Mouse (Mus musculus): ENCODE measurements around the gene Gm45753. TPM values are rescaled to one million over a fixed set of nuclear protein-coding genes. Genes with fewer than 3 reads are reported as not detected.

Gm45753 gene
- total RNA-seq, 2 experiments from 2014 or later, result not detected

GRCm38 (mm10) chr8:45268485-45268884 lies 39.8 kb downstream of the Gm45753 start:
- no peak for TF ChIP-seq CTCF (IDR thresholded peaks at IDR 0.05)
- DNase-seq (ENCODE audit: extremely low spot score in 1 of 2, low spot score in 2 of 2), result no peak
- Histone ChIP-seq H3K4me3 (no peak overlapping the region), H3K27ac (no peak overlapping the region)
- intact Hi-C loops (cut with DNase I), result no loop called here

GRCm38 (mm10) chr8:45267611-45268391 lies 40.5 kb downstream of the Gm45753 start:
- H3K27ac ChIP-seq, result no peak overlapping the region
- intact Hi-C loops (cut with DNase I), result no loop called here

GRCm38 (mm10) chr8:45266993-45267392 lies 41.3 kb downstream of the Gm45753 start:
- no peak for TF ChIP-seq CTCF (IDR thresholded peaks at IDR 0.05)
- no peak for DNase-seq (ENCODE audit: extremely low spot score in 1 of 2, low spot score in 2 of 2)
- H3K27ac ChIP-seq, result no peak overlapping the region
- intact Hi-C loops (cut with DNase I), result no loop called here
- H3K4me3 ChIP-seq, result no peak overlapping the region

More at GRCm38 (mm10) chr8:45267611-45268391, 40.5 kb downstream of the Gm45753 start:
- DNase-seq (ENCODE audit: extremely low spot score in 1 of 2, low spot score in 2 of 2), result no peak
- TF ChIP-seq CTCF (IDR thresholded peaks at IDR 0.05), result no peak
- no peak overlapping the region for H3K4me3 ChIP-seq

GRCm38 (mm10) chr8:45264918-45265317 lies 43.3 kb downstream of the Gm45753 start:
- no peak for TF ChIP-seq CTCF (IDR thresholded peaks at IDR 0.05)
- DNase-seq (ENCODE audit: extremely low spot score in 1 of 2, low spot score in 2 of 2), result no peak
- intact Hi-C loops (cut with DNase I), result no loop called here
- Histone ChIP-seq H3K4me3 (no peak overlapping the region), H3K27ac (no peak overlapping the region)

GRCm38 (mm10) chr8:45262851-45263250 lies 45.4 kb downstream of the Gm45753 start:
- no peak for TF ChIP-seq CTCF (IDR thresholded peaks at IDR 0.05)
- H3K27ac ChIP-seq, result no peak overlapping the region
- H3K4me3 ChIP-seq, result no peak overlapping the region
- no peak for DNase-seq (ENCODE audit: extremely low spot score in 1 of 2, low spot score in 2 of 2)
- intact Hi-C loops (cut with DNase I), result no loop called here

GRCm38 (mm10) chr8:45261920-45262319 lies 46.3 kb downstream of the Gm45753 start, which contains the start of gene F11:
TSS of gene F11 (minus strand) at chr8:45262031.
- TF ChIP-seq CTCF (IDR thresholded peaks at IDR 0.05), result no peak
- H3K27ac ChIP-seq, result no peak within 1 kb of the TSS
- intact Hi-C loops (cut with DNase I), result no loop called here
- DNase-seq (ENCODE audit: extremely low spot score in 1 of 2, low spot score in 2 of 2), result no peak
- H3K4me3 ChIP-seq, result no peak within 1 kb of the TSS

- no peak for TF ChIP-seq CTCF (IDR thresholded peaks at IDR 0.05)
- Histone ChIP-seq H3K27ac (no peak overlapping the region), H3K4me3 (no peak overlapping the region)
- intact Hi-C loops (cut with DNase I), result no loop called here
- DNase-seq (ENCODE audit: extremely low spot score in 1 of 2, low spot score in 2 of 2), result no peak
Observed at GRCm38 (mm10) chr8:45258421-45258820, 49.8 kb downstream of the Gm45753 start.

GRCm38 (mm10) chr8:45255040-45255439 lies 53.2 kb downstream of the Gm45753 start:
- H3K4me3 ChIP-seq, result no peak overlapping the region
- H3K27ac ChIP-seq, result no peak overlapping the region
- TF ChIP-seq CTCF (IDR thresholded peaks at IDR 0.05), result no peak
- DNase-seq (ENCODE audit: extremely low spot score in 1 of 2, low spot score in 2 of 2), result no peak
- intact Hi-C loops (cut with DNase I), result no loop called here

- intact Hi-C loops (cut with DNase I), result no loop called here
- Histone ChIP-seq H3K4me3 (no peak overlapping the region), H3K27ac (no peak overlapping the region)
- no peak for DNase-seq (ENCODE audit: extremely low spot score in 1 of 2, low spot score in 2 of 2)
- no peak for TF ChIP-seq CTCF (IDR thresholded peaks at IDR 0.05)
Observed at GRCm38 (mm10) chr8:45254194-45254842, 53.9 kb downstream of the Gm45753 start.

GRCm38 (mm10) chr8:45253586-45253985 lies 54.7 kb downstream of the Gm45753 start:
- intact Hi-C loops (cut with DNase I), result no loop called here
- no peak overlapping the region for H3K4me3 ChIP-seq
- H3K27ac ChIP-seq, result no peak overlapping the region
- TF ChIP-seq CTCF (IDR thresholded peaks at IDR 0.05), result no peak
- no peak for DNase-seq (ENCODE audit: extremely low spot score in 1 of 2, low spot score in 2 of 2)

- DNase-seq (ENCODE audit: extremely low spot score in 1 of 2, low spot score in 2 of 2), result no peak
- intact Hi-C loops (cut with DNase I), result no loop called here
- Histone ChIP-seq H3K4me3 (no peak overlapping the region), H3K27ac (no peak overlapping the region)
- no peak for TF ChIP-seq CTCF (IDR thresholded peaks at IDR 0.05)
Observed at GRCm38 (mm10) chr8:45253111-45253510, 55.2 kb downstream of the Gm45753 start.

GRCm38 (mm10) chr8:45246307-45246706 lies 62.0 kb downstream of the Gm45753 start:
- intact Hi-C loops (cut with DNase I), result no loop called here
- no peak for DNase-seq (ENCODE audit: extremely low spot score in 1 of 2, low spot score in 2 of 2)

More at GRCm38 (mm10) chr8:45246307-45246706, 62.0 kb downstream of the Gm45753 start:
- H3K4me3 ChIP-seq, result no peak overlapping the region
- TF ChIP-seq CTCF (IDR thresholded peaks at IDR 0.05), result no peak
- H3K27ac ChIP-seq, result no peak overlapping the region
